Mouse (Mus musculus): ENCODE measurements around the gene Ptgdr2.

The Ptgdr2 gene

GRCm38 (mm10) chr19:10979184-10980168 lies 42.5 kb downstream of the Ptgdr2 start:
- peak; percentile 84 to 93 for DNase-seq

GRCm38 (mm10) chr19:10980210-10980609 lies 43.2 kb downstream of the Ptgdr2 start:
- DNase-seq, result peak in 1 of 2 experiments; percentile 18

GRCm38 (mm10) chr19:10983146-10983545 lies 46.2 kb downstream of the Ptgdr2 start:
- DNase-seq, result peak in 1 of 2 experiments; percentile 63

- no peak for DNase-seq
These were observed 47.6 kb downstream of the Ptgdr2 start for GRCm38 (mm10) chr19:10984551-10984950.

- no peak for DNase-seq
These were observed 48.9 kb downstream of the Ptgdr2 start for GRCm38 (mm10) chr19:10985889-10986288.

- DNase-seq, result no peak
These were observed 51.6 kb downstream of the Ptgdr2 start for GRCm38 (mm10) chr19:10988563-10988962.

GRCm38 (mm10) chr19:10990751-10991150 lies 53.8 kb downstream of the Ptgdr2 start:
- DNase-seq, result no peak

- DNase-seq, result no peak
These were observed 55.0 kb downstream of the Ptgdr2 start for GRCm38 (mm10) chr19:10991911-10992310.

Data from spleen, adult 18-20 months (tissue).